Mouse (Mus musculus) heart, postnatal 10 days (tissue): ENCODE data around the gene Gm136. TPM values are rescaled to one million over a fixed set of nuclear protein-coding genes. Genes with fewer than 3 reads are reported as not detected.
A peak's percentile ranks its signal among the peaks of the same experiment; 100 is the strongest.
"Not testable (repeated sequence)": the region's sequence is repeated elsewhere in the genome, so short reads cannot be mapped to it uniquely, and the experiment has no call there.

Experiments used
- DNase-seq, 2 experiments: peaks; one replicate each; pipeline ENCODE4 v3.0.0; 2021
- intact Hi-C: fragments of 180-260 bp; cut with DNase I; formaldehyde crosslinking; loops from one replicate; pipeline ENCODE4 v1.15.1; 2025
- total RNA-seq, 2 experiments: library from RNA; stranded (reverse); gene quantifications; 2 replicates each; pipeline ENCODE4 v1.2.3; 2021

Gm136 gene
- total RNA-seq = not detected

GRCm38 (mm10) chr4:34756163-34756562 is at the start of gene Gm136:
Gm136 (minus strand) TSS chr4:34756263.
- no peak for DNase-seq
- intact Hi-C loops = no loop called here

- no peak for DNase-seq
- intact Hi-C loops = no loop called here
These were observed 45.3 kb upstream of the Gm136 start for GRCm38 (mm10) chr4:34801166-34802034.

GRCm38 (mm10) chr4:34798005-34798404 is 41.9 kb upstream of the Gm136 start:
- DNase-seq = no peak
- intact Hi-C loops = no loop called here

GRCm38 (mm10) chr4:34797294-34797983 is 41.4 kb upstream of the Gm136 start:
- no peak for DNase-seq
- intact Hi-C loops = no loop called here

GRCm38 (mm10) chr4:34796294-34796693 is 40.2 kb upstream of the Gm136 start:
- DNase-seq = no peak
- intact Hi-C loops = no loop called here

GRCm38 (mm10) chr4:34786476-34786875 is 30.4 kb upstream of the Gm136 start:
- no peak for DNase-seq
- intact Hi-C loops = no loop called here

- DNase-seq = no peak
- intact Hi-C loops = loop anchor here (2.0 kb wide), 1 partner anchor 137 kb away; no protein-coding TSS in a partner anchor
These were observed 29.6 kb upstream of the Gm136 start for GRCm38 (mm10) chr4:34785646-34786045.

- DNase-seq = no peak
- intact Hi-C loops = loop anchor here (2.0 to 5.0 kb wide), 2 partner anchors 138 to 437 kb away; no protein-coding TSS in a partner anchor
These were observed 28.8 kb upstream of the Gm136 start for GRCm38 (mm10) chr4:34784865-34785264.

- intact Hi-C loops = loop anchor here (5.0 kb wide), 1 partner anchor 440 kb away; no protein-coding TSS in a partner anchor
- DNase-seq = peak; percentile 26 to 34
These were observed 26.7 kb upstream of the Gm136 start for GRCm38 (mm10) chr4:34782730-34783129.

GRCm38 (mm10) chr4:34777677-34778527 is 21.8 kb upstream of the Gm136 start, which contains the start of gene Smim8:
Smim8 (minus strand) TSS chr4:34778423.
- intact Hi-C loops = loop anchor here (1.0 to 5.0 kb wide), 3 partner anchors 91 to 166 kb away; partner anchors contain the start of genes Orc3, Rars2, Slc35a1 and Zfp292
- peak; percentile 93 to 96 for DNase-seq

- intact Hi-C loops = no loop called here
- no peak for DNase-seq
These were observed 15.7 kb upstream of the Gm136 start for GRCm38 (mm10) chr4:34771652-34772371.

GRCm38 (mm10) chr4:34749236-34749635 is 6.8 kb downstream of the Gm136 start:
- peak; percentile 5 to 30 for DNase-seq
- intact Hi-C loops = no loop called here

GRCm38 (mm10) chr4:34734461-34734860 is 21.6 kb downstream of the Gm136 start:
- no peak for DNase-seq
- intact Hi-C loops = no loop called here

- DNase-seq, intact Hi-C loops: not testable (repeated sequence)
These were observed 22.6 kb downstream of the Gm136 start for GRCm38 (mm10) chr4:34733415-34733814.

- DNase-seq = peak; percentile 71 to 72
- intact Hi-C loops = no loop called here
These were observed 26.2 kb downstream of the Gm136 start, which contains the start of gene Cfap206 for GRCm38 (mm10) chr4:34729851-34730341. Cfap206 (minus strand) TSS chr4:34730206.

- DNase-seq = not testable (repeated sequence)
These were observed 30.4 kb downstream of the Gm136 start for GRCm38 (mm10) chr4:34725710-34726109.

GRCm38 (mm10) chr4:34724306-34724705 is 31.8 kb downstream of the Gm136 start:
- intact Hi-C loops = no loop called here
- no peak for DNase-seq

More at GRCm38 (mm10) chr4:34725710-34726109, 30.4 kb downstream of the Gm136 start:
- intact Hi-C loops = not testable (repeated sequence)

GRCm38 (mm10) chr4:34723186-34723585 is 32.9 kb downstream of the Gm136 start:
- intact Hi-C loops = no loop called here
- no peak for DNase-seq

- intact Hi-C loops = no loop called here
- DNase-seq = no peak
These were observed 35.8 kb downstream of the Gm136 start for GRCm38 (mm10) chr4:34720127-34720895.
